Mouse (Mus musculus): Measurements from ENCODE around the gene Plin4. TPM values are rescaled to one million over a fixed set of nuclear protein-coding genes. Genes with fewer than 3 reads are reported as not detected.
"Not testable (repeated sequence)": the region's sequence is repeated elsewhere in the genome, so short reads cannot be mapped to it uniquely, and the experiment has no call there.

Plin4 gene
- total RNA-seq, 2 experiments from 2014 or later = 7.5 to 10.1 TPM

DNA sequence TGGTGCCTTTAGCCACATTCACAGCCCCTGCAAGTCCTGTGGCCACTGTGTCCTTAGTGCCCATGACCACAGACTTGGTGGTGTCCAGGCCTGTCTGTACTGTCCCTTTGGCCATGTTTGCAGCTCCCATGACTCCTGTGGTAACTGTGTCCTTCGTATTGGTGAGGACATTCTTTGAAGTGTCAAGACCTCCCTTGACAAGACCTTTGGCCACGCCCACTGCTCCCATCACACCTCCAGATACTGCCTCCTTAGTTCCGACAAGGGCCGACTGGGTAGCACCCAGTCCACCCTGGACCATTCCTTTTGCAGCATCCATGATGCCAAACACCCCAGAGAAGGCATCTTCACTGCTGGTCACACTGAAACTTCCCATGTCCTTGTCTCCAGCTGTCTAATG, 2.6 kb downstream of the Plin4 start:
- Histone ChIP-seq H3K27ac (peak overlapping the region; percentile 90; the same call in 1 of the 2 replicates), H3K4me3 (no peak overlapping the region)
- no peak for TF ChIP-seq CTCF (conservative IDR thresholded peaks at IDR 0.05)
- no peak for DNase-seq (ENCODE audit: low spot score in 2 of 2)

DNA sequence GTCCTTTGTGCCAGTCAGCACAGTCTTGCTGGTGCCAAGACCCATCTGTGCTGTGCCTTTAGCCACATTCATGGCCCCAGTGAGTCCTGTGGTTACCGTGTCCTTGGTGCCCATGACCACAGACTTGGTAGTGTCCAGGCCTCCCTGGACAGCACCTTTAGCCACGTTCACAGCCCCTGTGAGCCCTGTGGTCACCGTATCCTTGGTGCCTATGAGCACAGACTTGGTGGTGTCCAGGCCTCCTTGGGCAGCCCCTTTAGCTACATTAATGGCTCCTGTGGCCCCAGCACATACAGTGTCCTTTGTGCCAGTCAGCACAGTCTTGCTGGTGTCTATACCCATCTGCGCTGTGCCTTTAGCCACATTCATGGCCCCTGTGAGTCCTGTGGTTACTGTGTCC, 3.2 kb downstream of the Plin4 start:
- not testable (repeated sequence) for H3K27ac ChIP-seq; H3K4me3 ChIP-seq; DNase-seq (ENCODE audit: low spot score in 2 of 2)

GRCm38 (mm10) chr17:56104821-56105220, 4.8 kb downstream of the Plin4 start:
- not testable (repeated sequence) for H3K4me3 ChIP-seq; DNase-seq (ENCODE audit: low spot score in 2 of 2); H3K27ac ChIP-seq

DNA sequence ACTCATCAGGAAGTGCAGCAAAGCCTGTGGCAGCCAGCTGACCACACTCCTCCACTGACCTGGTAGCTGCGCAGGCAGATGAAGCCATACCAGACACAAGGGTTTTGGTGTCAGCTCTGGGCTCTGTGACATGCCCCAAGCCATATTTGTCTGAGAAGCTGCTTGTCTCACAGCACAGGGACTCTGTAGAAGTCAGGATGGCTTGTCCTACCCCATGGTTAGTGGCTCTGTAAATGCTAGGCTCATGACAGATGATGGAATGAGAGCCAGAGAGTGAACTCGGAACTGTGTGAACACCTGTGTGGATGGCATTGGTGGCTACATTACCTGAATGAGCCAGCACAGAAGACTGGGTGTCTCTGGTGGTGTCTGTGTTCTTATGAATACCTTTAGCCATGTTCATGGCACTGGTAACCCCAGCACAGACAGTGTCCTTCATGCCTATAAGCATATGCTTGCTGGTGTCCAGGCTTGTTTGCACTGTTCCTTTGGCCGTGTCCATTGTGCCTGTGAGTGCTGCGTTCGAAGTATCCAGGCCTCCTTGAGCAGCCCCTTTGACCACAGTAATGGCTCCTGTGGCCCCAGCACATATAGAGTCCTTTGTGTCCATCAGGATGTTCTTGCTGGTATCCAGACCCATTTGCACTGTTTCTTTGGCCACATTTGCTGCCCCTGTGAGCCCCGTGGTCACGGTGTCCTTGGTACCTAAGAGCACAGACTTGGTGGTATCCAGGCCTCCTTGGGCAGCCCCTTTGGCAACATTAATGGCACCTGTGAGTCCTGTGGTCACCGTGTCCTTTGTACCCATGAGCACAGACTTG, 5.9 kb downstream of the Plin4 start:
- TF ChIP-seq CTCF (conservative IDR thresholded peaks at IDR 0.05) = no peak
- DNase-seq (ENCODE audit: low spot score in 2 of 2) = no peak
- H3K27ac ChIP-seq = no peak overlapping the region
- H3K4me3 ChIP-seq = no peak overlapping the region

DNA sequence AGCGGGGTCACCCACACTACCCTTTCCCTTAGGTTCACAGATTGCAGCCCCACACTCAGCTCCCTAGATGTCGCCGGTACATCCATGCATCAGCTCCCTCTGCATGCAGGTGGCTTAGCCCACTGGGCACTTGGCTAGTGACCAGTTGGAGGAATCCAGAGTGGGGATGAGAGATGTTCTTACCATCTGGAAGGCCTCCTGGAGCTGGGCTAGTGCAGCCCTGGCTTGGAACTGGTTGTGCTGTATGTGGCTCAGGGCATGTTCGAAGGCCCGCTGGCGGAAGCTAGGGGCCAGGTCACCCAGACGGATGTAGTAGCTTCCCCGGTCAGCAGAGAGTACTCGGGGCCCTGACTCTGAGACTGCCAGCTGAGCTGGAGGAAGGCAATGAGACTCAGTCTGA, 6.7 kb downstream of the Plin4 start:
- Histone ChIP-seq H3K27ac (no peak overlapping the region), H3K4me3 (no peak overlapping the region)
- no peak for DNase-seq (ENCODE audit: low spot score in 2 of 2)
- TF ChIP-seq CTCF (conservative IDR thresholded peaks at IDR 0.05) = no peak

DNA sequence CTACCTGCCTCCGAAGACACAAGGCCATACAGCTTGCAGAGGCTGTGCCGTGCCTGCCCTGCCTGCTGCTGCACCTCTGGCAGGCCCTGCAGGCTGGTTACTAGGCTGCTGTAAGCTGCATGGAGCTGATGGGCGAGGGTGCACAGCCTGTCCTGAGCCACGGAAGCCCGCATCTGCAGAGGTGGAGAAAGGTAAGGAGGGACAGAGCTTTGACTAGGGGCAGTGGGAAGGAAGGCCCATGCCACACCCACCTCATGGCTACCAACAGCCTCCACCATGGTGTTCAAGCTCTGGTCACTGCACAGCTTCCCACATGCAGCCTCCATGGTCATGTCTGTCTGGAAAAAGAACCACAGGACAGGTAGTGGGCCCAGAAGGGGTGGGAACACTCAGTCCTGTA, 7.4 kb downstream of the Plin4 start:
- no peak for DNase-seq (ENCODE audit: low spot score in 2 of 2)
- Histone ChIP-seq H3K4me3 (no peak overlapping the region), H3K27ac (no peak overlapping the region)
- TF ChIP-seq CTCF (conservative IDR thresholded peaks at IDR 0.05) = no peak

GRCm38 (mm10) chr17:56100811-56101210, 8.8 kb downstream of the Plin4 start:
- no peak for DNase-seq (ENCODE audit: low spot score in 2 of 2)
- TF ChIP-seq CTCF (conservative IDR thresholded peaks at IDR 0.05) = no peak
- H3K4me3 ChIP-seq = no peak overlapping the region
- H3K27ac ChIP-seq = no peak overlapping the region

DNA sequence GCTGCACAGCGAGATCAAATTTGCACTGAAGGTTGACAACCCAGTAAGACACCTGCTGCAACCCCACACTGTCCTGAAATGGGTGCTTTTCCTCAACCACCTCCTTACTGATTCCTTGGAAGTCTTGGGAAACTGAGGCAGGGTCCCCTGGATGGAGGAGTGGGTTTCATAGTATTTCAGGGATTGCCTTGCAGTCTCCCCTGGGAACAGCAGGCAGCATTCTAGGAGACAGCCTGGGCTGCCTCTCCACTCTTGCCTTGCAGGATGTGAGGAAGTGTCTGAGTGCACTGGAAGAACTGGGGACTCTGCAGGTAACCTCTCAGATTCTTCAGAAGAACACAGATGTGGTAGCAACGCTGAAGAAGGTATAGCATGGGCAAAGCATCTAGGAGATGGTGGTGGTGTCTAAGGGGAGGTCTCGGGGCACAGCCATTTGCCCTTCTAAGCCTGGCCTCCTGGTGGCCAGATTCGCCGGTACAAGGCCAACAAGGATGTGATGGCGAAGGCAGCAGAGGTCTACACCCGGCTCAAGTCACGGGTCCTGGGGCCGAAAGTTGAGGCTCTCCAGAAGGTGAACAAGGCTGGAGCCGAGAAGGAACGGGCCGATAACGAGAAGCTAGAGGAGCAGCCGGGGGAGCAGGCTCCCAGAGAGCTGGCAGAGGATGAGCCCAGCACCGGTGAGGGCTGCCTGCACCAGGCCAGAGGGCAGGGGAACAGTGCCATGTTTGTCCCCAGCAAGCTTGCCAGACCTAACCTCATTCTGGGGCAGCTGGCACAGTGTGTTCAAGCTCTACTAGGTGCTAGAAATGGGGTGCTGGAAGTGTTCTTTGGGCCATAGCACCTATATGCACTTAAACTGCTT, 10.7 kb downstream of the Plin4 start:
- no peak overlapping the region for H3K27ac ChIP-seq

DNA sequence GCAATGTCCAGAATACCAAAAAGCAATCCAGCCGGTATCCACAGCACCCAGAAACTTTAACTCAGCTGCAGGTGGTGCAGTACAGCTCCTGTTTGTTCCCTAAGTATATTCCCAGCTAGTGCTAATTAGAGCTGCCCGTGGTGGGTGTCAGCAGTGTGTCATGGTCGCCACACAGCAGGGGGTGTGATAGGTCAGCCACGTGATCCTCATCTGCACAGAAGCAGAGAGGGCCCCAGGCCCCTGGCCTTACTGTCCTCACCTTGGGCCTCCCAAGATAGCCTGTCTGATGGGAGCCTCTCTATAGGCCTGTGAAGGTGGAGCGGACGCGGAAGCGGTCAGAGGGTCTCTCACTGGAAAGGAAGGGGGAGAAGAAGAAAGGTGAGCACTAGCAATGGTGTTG, 11.4 kb downstream of the Plin4 start:
- Histone ChIP-seq H3K27ac (no peak overlapping the region), H3K4me3 (no peak overlapping the region)
- no peak for DNase-seq (ENCODE audit: low spot score in 2 of 2)
- no peak for TF ChIP-seq CTCF (conservative IDR thresholded peaks at IDR 0.05)

More for the DNA sequence above, 10.7 kb downstream of the Plin4 start:
- H3K4me3 ChIP-seq = no peak overlapping the region
- TF ChIP-seq CTCF (conservative IDR thresholded peaks at IDR 0.05) = no peak; the same call in 1 of the 2 replicates
- no peak for DNase-seq (ENCODE audit: low spot score in 2 of 2)

GRCm38 (mm10) chr17:56096883-56097282, 12.7 kb downstream of the Plin4 start:
- Histone ChIP-seq H3K4me3 (no peak overlapping the region), H3K27ac (no peak overlapping the region)
- TF ChIP-seq CTCF (conservative IDR thresholded peaks at IDR 0.05) = no peak
- DNase-seq (ENCODE audit: low spot score in 2 of 2) = no peak

DNA sequence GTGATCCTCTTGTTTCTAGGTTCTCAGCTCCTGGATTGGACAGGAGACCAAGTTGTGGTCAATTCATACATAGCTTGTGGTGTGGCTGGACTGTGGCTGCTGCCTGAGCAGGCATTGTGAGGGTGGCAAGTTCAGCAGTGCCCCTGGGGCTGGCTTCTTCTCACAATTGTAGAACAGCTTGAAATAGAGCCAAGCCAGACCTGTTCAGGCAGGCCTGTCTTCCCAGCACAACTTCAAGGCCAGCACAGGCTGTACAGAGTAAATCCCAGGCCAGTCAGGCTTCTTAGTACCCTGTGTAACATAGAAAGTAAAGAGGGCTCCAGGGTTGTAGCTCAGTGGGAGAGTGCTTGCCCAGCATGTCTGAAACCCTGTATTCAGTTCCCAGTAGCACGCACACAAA, 16.8 kb downstream of the Plin4 start:
- TF ChIP-seq CTCF (conservative IDR thresholded peaks at IDR 0.05) = no peak
- 0 out of 2 replicates have a peak overlapping the region, but pooled peaks have one; percentile 15 for H3K27ac ChIP-seq
- no peak for DNase-seq (ENCODE audit: low spot score in 2 of 2)
- no peak overlapping the region for H3K4me3 ChIP-seq

DNA sequence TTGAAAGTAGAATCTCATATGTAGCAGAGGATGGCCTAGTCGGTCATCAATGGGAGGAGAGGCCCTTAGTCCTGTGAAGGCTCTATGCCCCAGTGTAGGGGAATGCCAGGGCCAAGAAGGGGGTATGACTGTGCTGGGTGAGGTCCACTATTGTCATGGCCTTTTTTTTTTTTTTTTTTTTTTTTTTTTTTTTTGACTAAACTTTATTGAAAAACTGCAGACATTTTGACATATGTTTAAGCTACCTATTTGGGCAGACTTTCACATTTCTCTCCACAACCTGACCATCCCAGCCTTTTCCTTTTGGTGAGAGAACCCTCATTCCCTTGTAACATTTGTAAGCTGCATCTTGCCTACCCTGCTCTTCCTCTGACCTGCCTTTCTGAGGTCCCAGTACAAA, 17.3 kb downstream of the Plin4 start:
- Histone ChIP-seq H3K4me3 (no peak overlapping the region), H3K27ac (0 out of 2 replicates have a peak overlapping the region, but pooled peaks have one; percentile 15)
- no peak for DNase-seq (ENCODE audit: low spot score in 2 of 2)
- no peak for TF ChIP-seq CTCF (conservative IDR thresholded peaks at IDR 0.05)

- H3K4me3 ChIP-seq = peak overlapping the region; percentile 82
- DNase-seq (ENCODE audit: low spot score in 2 of 2) = peak; percentile 59 to 76
- H3K27ac ChIP-seq = peak overlapping the region; percentile 88
- peak; percentile 27 for TF ChIP-seq CTCF (conservative IDR thresholded peaks at IDR 0.05)
These were observed 28.6 kb downstream of the Plin4 start for GRCm38 (mm10) chr17:56080781-56081585.

Data from layer of hippocampus, adult 2 months (tissue).